Mouse (Mus musculus) liver, adult 10 weeks (tissue): ENCODE data around the gene Olfr844. TPM values are rescaled to one million over a fixed set of nuclear protein-coding genes. Genes with fewer than 3 reads are reported as not detected.

ENCODE experiments used
- polyA plus RNA-seq: library from polyadenylated mRNA; stranded (reverse); fragments of 350-450 nt; fragmentation: Illumina TruSeq; extraction: RNeasy Lipid Tissue Mini Kit (QIAGEN cat#74804); gene quantifications from one replicate; pipeline ENCODE4 v1.2.3, GENCODE M21; 2014; ENCODE audit warnings: low read depth, low replicate concordance

Gene Olfr844
- not detected for polyA plus RNA-seq

DNA sequence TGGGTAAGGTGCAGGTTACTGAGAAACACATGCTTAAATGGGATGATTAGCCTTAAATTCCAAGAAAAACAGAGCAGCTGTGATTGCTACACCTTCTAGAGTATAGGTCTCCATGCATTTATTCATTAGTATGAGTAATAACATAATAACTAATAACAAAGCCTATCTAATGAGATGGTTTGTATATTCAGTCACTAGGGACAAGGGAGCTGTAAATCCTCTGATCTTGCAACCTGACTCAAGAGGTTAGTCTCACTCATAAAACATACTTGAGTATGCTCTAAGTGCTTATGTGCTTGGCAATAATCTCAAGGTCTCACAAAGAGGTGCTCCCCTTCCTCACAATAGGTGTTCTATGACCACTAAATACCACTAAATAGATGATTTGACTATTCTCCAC is at the start of gene Olfr844:
Gene Olfr844, plus strand, starts transcription at position 301 of the 400 bp plus-strand sequence.

GRCm38 (mm10) chr9:19336157-19336556 is 20.0 kb downstream of the Olfr844 start, which contains the start of gene Olfr845:
TSS of gene Olfr845 (plus strand) at chr9:19336457.

GRCm38 (mm10) chr9:19363905-19364304 is 47.8 kb downstream of the Olfr844 start, which contains the start of gene Olfr846:
TSS of gene Olfr846 (minus strand) at chr9:19364005.

Other genes with a start within 250 kb of the Olfr844 start
- not detected for gene Olfr836, start 196.0 kb upstream of the Olfr844 start, polyA plus RNA-seq
- gene Olfr837, start 180.0 kb upstream of the Olfr844 start, polyA plus RNA-seq: not detected
- gene Olfr839-ps1, start 139.0 kb upstream of the Olfr844 start, polyA plus RNA-seq: not detected
- gene Olfr843, start 64.4 kb upstream of the Olfr844 start, polyA plus RNA-seq: not detected
- gene Olfr845, start 20.1 kb downstream of the Olfr844 start, polyA plus RNA-seq: not detected
- gene Olfr846, start 47.7 kb downstream of the Olfr844 start, polyA plus RNA-seq: not detected
- not detected for gene Olfr847, start 62.3 kb downstream of the Olfr844 start, polyA plus RNA-seq
- gene Olfr849, start 123.9 kb downstream of the Olfr844 start, polyA plus RNA-seq: not detected
- not detected for gene Olfr850, start 161.9 kb downstream of the Olfr844 start, polyA plus RNA-seq
- gene Olfr851, start 176.9 kb downstream of the Olfr844 start, polyA plus RNA-seq: not detected
- not detected for gene Olfr853, start 224.7 kb downstream of the Olfr844 start, polyA plus RNA-seq